ENCODE assay signal across 8 mouse cellular contexts in genomic region chr10:75666451-75667030, GRCm38 (mm10). TPM values are rescaled to one million over a fixed set of nuclear protein-coding genes. Genes with fewer than 3 reads are reported as not detected.
DNase-seq lines count a peak whose midpoint lies in the region; ATAC-seq and TF ChIP-seq lines count a peak whose summit lies in the region.

No protein-coding gene starts in this region.

- H3K27me3 ChIP-seq in hindbrain, embryonic 11.5 days (ENCODE audit: control insufficient read depth, insufficient read depth, low read length): peaks cover 4% of the 10 kb centered on the region; the same call in 1 of the 2 replicates
- H3K27me3 ChIP-seq in midbrain, embryonic 14.5 days (ENCODE audit: control insufficient read depth, insufficient read depth, low read length): peaks cover 13% of the 10 kb centered on the region; the same call in 1 of the 2 replicates

- H3K36me3 ChIP-seq in hindbrain, embryonic 11.5 days (ENCODE audit: control insufficient read depth, insufficient read depth, low read length): no peaks in the 10 kb centered on the region
- H3K36me3 ChIP-seq in midbrain, embryonic 14.5 days (ENCODE audit: control insufficient read depth, insufficient read depth, low read length): peaks cover 23% of the 10 kb centered on the region

- peak overlapping the region; percentile 100 for H3K4me2 ChIP-seq in hindbrain, embryonic 11.5 days (replicated peaks; ENCODE audit: low read depth, low read length)
- peak overlapping the region; percentile 98 for H3K4me2 ChIP-seq in midbrain, embryonic 14.5 days (ENCODE audit: low read length)

- intact Hi-C loops in gastrocnemius, adult 2 months (cut with DNase I): no loop called here
- intact Hi-C loops in gastrocnemius, postnatal 36 days (cut with DNase I): no loop called here

- ATAC-seq in hindbrain, embryonic 11.5 days (ENCODE audit: low FRiP score): peak; percentile 50; the same call in 1 of the 2 replicates
- no peak for ATAC-seq in midbrain, embryonic 14.5 days (ENCODE audit: low FRiP score, low TSS enrichment)

- H3K4me1 ChIP-seq in hindbrain, embryonic 11.5 days (replicated peaks; ENCODE audit: control insufficient read depth, insufficient read depth, low read length): peaks cover 3% of the 10 kb centered on the region; the same call in 1 of the 2 replicates
- H3K4me1 ChIP-seq in midbrain, embryonic 14.5 days (ENCODE audit: control insufficient read depth, insufficient read depth, low read length): peaks cover 23% of the 10 kb centered on the region

- DNase-seq in gastrocnemius, adult 2 months: no peak
- DNase-seq in gastrocnemius, postnatal 36 days: no peak
- peak; percentile 54 for DNase-seq in right cerebral cortex, adult 18-20 months
- no peak for DNase-seq in right cerebral cortex, postnatal 14 days
- DNase-seq in hindbrain, embryonic 11.5 days (ENCODE audit: low spot score): peak; percentile 10
- peak; percentile 19 for DNase-seq in midbrain, embryonic 14.5 days
- no peak for DNase-seq in spleen, postnatal 4 days (ENCODE audit: low spot score in 2 of 2)
- DNase-seq in kidney, adult 18-20 months: no peak

- no peaks in the 10 kb centered on the region for H3K9me3 ChIP-seq in hindbrain, embryonic 11.5 days (ENCODE audit: control insufficient read depth, low read length)
- H3K9me3 ChIP-seq in midbrain, embryonic 14.5 days (ENCODE audit: control insufficient read depth, low read length): no peaks in the 10 kb centered on the region

- H3K9ac ChIP-seq in hindbrain, embryonic 11.5 days (ENCODE audit: low read depth, low read length): no peak overlapping the region
- peak overlapping the region; percentile 56; the same call in 1 of the 2 replicates for H3K9ac ChIP-seq in midbrain, embryonic 14.5 days (replicated peaks; ENCODE audit: low read length)

- 32% methylated on average over 4 of the region's 4 CpGs for WGBS in hindbrain, embryonic 11.5 days
- 36% methylated on average over 4 of the region's 4 CpGs for WGBS in midbrain, embryonic 14.5 days

- H3K27ac ChIP-seq in gastrocnemius, adult 2 months: peak overlapping the region; percentile 87
- H3K27ac ChIP-seq in hindbrain, embryonic 11.5 days (ENCODE audit: low read depth, low read length): no peak overlapping the region
- H3K27ac ChIP-seq in midbrain, embryonic 14.5 days (replicated peaks; ENCODE audit: low read depth, low read length): peak overlapping the region; percentile 64; the same call in 1 of the 2 replicates

- peak overlapping the region; percentile 78 for H3K4me3 ChIP-seq in gastrocnemius, adult 2 months
- peak overlapping the region; percentile 54; the same call in 1 of the 2 replicates for H3K4me3 ChIP-seq in hindbrain, embryonic 11.5 days (ENCODE audit: low read depth, low read length)
- H3K4me3 ChIP-seq in midbrain, embryonic 14.5 days (replicated peaks; ENCODE audit: low read depth, low read length): peak overlapping the region; percentile 46

- no peak for TF ChIP-seq CTCF in gastrocnemius, adult 2 months (IDR thresholded peaks at IDR 0.05)

RNA-seq across cellular contexts. Expression of gene Susd2, which starts 22.7 kb away (rescaled TPM):
- 1 to 10 TPM; 1.0 to 2.4 TPM for total RNA-seq in gastrocnemius, adult 2 months (2021)
- 1 to 10 TPM in 1 of 2 experiments, under 1 TPM in 1; 0.99 to 1.4 TPM for total RNA-seq in gastrocnemius, postnatal 36 days (2021)
- polyA plus RNA-seq in hindbrain, embryonic 11.5 days (2014; fragmentation: Nextera tagmentation; extraction: Ambion mirVana): 2.1 and 2.7 TPM in 2 replicates
- polyA plus RNA-seq in midbrain, embryonic 14.5 days (2014; fragmentation: Nextera tagmentation; extraction: Ambion mirVana): 2.3 and 2.5 TPM in 2 replicates

Comparison
In these comparisons a context has a peak if more than half of its experiments do, and no peak if none do; other contexts are left out.
1. DNase-seq: peak in right cerebral cortex, adult 18-20 months (single experiment), hindbrain, embryonic 11.5 days (single experiment) and midbrain, embryonic 14.5 days (single experiment); none in gastrocnemius, adult 2 months (single experiment), gastrocnemius, postnatal 36 days (0 of 2), right cerebral cortex, postnatal 14 days (single experiment), spleen, postnatal 4 days (0 of 2) and kidney, adult 18-20 months (single experiment).
2. Peak in every context shown above with its lines, with median percentiles within 50 percentile points of each other: H3K4me3 ChIP-seq.